Comparison of ENCODE assay signal across 8 mouse cellular contexts in genomic region chr1:75925802-75926201, GRCm38 (mm10).
DNase-seq lines count a peak whose midpoint lies in the region; ATAC-seq lines count a peak whose summit lies in the region.

No protein-coding gene starts in this region.

- no peaks in the 10 kb centered on the region for H3K27me3 ChIP-seq in forebrain, embryonic 15.5 days

- H3K36me3 ChIP-seq in forebrain, embryonic 15.5 days = no peaks in the 10 kb centered on the region

- 0 out of 2 replicates have a peak overlapping the region, but pooled peaks have one; percentile 26 for H3K9ac ChIP-seq in forebrain, embryonic 15.5 days (replicated peaks)

- ATAC-seq in forebrain, embryonic 15.5 days (replicated peaks) = peak; percentile 79

- peak overlapping the region; percentile 46 for H3K27ac ChIP-seq in forebrain, embryonic 15.5 days (replicated peaks)

- H3K4me3 ChIP-seq in forebrain, embryonic 15.5 days = no peak overlapping the region

- 3% methylated on average over 9 of the region's 9 CpGs for WGBS in forebrain, embryonic 15.5 days

- no peaks in the 10 kb centered on the region for H3K9me3 ChIP-seq in forebrain, embryonic 15.5 days

- H3K4me2 ChIP-seq in forebrain, embryonic 15.5 days (replicated peaks) = peak overlapping the region; percentile 34

- DNase-seq in ES-CJ7 (ENCODE audit: low read depth, low spot score) = peak; percentile 79
- DNase-seq in cerebellum, adult 11-12 months = peak; percentile 67
- DNase-seq in heart, postnatal 4 days = peak; percentile 97
- DNase-seq in layer of hippocampus, adult 18-20 months (ENCODE audit: low spot score in 2 of 2) = peak; percentile 92 to 98
- peak; percentile 72 to 79 for DNase-seq in lung, adult 18-20 months
- peak; percentile 97 for DNase-seq in ovary, postnatal 14 days (ENCODE audit: low spot score)
- peak; percentile 93 for DNase-seq in urinary bladder, postnatal 14 days (ENCODE audit: low spot score)

- peaks cover 14% of the 10 kb centered on the region for H3K4me1 ChIP-seq in forebrain, embryonic 15.5 days
